Mouse (Mus musculus) lung, embryonic 15.5 days (tissue): ENCODE results near the gene Tex46. TPM values are rescaled to one million over a fixed set of nuclear protein-coding genes. Genes with fewer than 3 reads are reported as not detected.

ENCODE experiments used
- ATAC-seq: fragments of 200-750 bp; cut with Nextera tagmentation; 2 replicates; pipeline ENCODE4 v1.8.0; 2017; ENCODE audit warnings: moderate number of reproducible peaks, borderline replicate concordance; ENCODE audit not compliant: low FRiP score, low TSS enrichment; ENCODE audit errors: extremely low read depth
- H3K27ac ChIP-seq: fragments of 300-500 bp; sonication (generic); 2 replicates; pipeline ENCODE4 v1.5.1; 2015; ENCODE audit warnings: moderate library complexity, mild to moderate bottlenecking, inconsistent platforms
- H3K27me3 ChIP-seq: fragments of 300-500 bp; sonication (generic); 2 replicates; pipeline ENCODE4 v1.6.1; 2015; ENCODE audit warnings: inconsistent platforms
- H3K36me3 ChIP-seq: fragments of 300-500 bp; sonication (generic); 2 replicates; pipeline ENCODE4 v1.6.1; 2015; ENCODE audit warnings: inconsistent platforms
- H3K4me1 ChIP-seq: fragments of 300-500 bp; sonication (generic); 2 replicates; pipeline ENCODE4 v1.6.1; 2015; ENCODE audit warnings: inconsistent platforms
- H3K4me2 ChIP-seq: fragments of 300-500 bp; sonication (generic); 2 replicates; pipeline ENCODE4 v1.6.1; 2015; ENCODE audit warnings: inconsistent platforms, mild to moderate bottlenecking, moderate library complexity
- H3K4me3 ChIP-seq: fragments of 300-500 bp; sonication (generic); 2 replicates; pipeline ENCODE4 v1.5.1; 2015; ENCODE audit warnings: mild to moderate bottlenecking, inconsistent platforms
- H3K9ac ChIP-seq: fragments of 300-500 bp; sonication (generic); 2 replicates; pipeline ENCODE4 v1.6.1; 2015; ENCODE audit warnings: inconsistent platforms
- H3K9me3 ChIP-seq: fragments of 300-500 bp; sonication (generic); 2 replicates; pipeline ENCODE4 v1.6.1; 2016; ENCODE audit warnings: inconsistent platforms
- WGBS: fragments of 180-500 bp; shearing (Covaris S2); methylation state at CpG from one replicate; pipeline ENCODE4 v1.1.7; 2015; 5-methylcytosine and 5-hydroxymethylcytosine counted together
- polyA plus RNA-seq: library from polyadenylated mRNA; unstranded; fragments of >200 nt; fragmentation: Nextera tagmentation; extraction: Ambion mirVana; gene quantifications from 2 replicates; pipeline ENCODE4 v1.2.1, GENCODE M21; 2015

The Tex46 gene
- polyA plus RNA-seq = not detected in 2 replicates

DNA sequence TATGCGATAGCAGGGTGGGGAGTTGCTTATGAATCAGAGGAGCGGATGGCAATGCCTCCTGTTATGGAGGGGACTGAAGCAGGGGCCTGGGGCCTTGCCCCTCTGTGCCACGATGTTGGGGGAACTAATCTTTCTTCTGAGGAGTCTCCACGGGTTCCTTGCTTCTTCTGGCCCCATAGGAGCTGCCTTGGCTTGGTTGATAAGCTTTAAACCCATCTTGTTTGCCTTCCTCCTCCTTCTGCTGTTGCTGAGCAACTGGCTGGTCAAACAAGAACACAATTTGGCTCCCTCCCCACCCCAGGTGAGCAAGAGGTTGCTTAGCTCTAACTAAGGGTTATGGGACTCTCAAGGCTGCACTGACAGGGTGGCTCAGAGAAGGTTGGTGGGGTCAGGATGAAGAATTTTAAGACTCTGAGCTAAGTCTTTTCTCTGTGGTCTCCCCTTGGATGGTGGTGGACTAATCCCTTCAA is at the start of gene Tex46:
Tex46 (plus strand) TSS at position 51 of the 470 bp plus-strand sequence.
- WGBS = 38% methylated on average over 4 of the region's 4 CpGs
- Histone ChIP-seq H3K9me3 (no peaks in the 10 kb centered on the region), H3K4me3 (no peak within 1 kb of the TSS), H3K4me2 (no peak within 1 kb of the TSS), H3K27ac (no peak within 1 kb of the TSS), H3K27me3 (no peaks in the 10 kb centered on the region), H3K4me1 (peaks cover 5% of the 10 kb centered on the region; the same call in 1 of the 2 replicates), H3K36me3 (no peaks in the 10 kb centered on the region), H3K9ac (no peak within 1 kb of the TSS)
- no peak for ATAC-seq

DNA sequence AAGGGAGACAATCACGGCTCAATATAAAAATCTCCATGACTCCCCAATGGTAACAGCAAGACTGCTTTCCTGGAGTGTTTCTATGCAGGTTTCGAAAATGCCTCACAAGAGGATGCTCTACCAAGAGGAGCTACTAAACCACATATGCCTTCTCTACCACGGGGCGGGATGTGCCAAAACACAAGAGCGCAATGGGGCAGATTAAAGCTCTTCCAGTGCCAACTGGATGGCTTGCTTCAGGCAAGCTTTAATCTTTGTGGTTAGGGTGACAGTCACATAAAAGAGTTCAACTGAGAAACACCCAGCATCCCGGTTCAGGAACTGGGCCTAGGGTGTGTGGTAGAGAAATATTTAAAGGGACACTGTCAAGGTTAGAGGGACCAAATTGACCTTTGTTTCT is 47.5 kb upstream of the Tex46 start:
- H3K27me3 ChIP-seq = no peaks in the 10 kb centered on the region
- no peak overlapping the region for H3K4me3 ChIP-seq
- H3K4me1 ChIP-seq = peaks cover 7% of the 10 kb centered on the region
- WGBS = 87% methylated on average over 6 of the region's 6 CpGs
- H3K36me3 ChIP-seq = peaks cover 78% of the 10 kb centered on the region
- no peak overlapping the region for H3K27ac ChIP-seq
- no peak overlapping the region for H3K4me2 ChIP-seq
- no peak for ATAC-seq
- no peaks in the 10 kb centered on the region for H3K9me3 ChIP-seq
- no peak overlapping the region for H3K9ac ChIP-seq

DNA sequence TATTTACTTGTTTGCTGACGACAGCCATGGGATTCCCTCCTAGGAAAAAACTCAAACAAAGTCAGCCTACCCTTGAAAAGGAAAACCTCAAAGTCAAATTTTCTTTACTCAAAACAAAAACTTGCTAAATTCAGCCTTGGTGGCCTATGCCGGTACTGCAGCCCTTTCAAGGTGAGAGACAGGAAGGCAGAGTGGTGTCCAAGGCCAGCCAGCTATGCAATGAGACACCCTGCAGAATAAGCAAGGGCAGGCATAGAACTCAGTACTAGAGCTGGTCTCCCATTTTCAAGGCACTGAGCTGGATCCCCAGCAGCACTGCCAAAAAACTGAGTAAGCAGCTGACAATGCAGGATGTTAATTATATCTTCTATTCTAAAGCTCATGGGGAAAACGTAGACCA is 41.6 kb upstream of the Tex46 start:
- H3K4me2 ChIP-seq = no peak overlapping the region

DNA sequence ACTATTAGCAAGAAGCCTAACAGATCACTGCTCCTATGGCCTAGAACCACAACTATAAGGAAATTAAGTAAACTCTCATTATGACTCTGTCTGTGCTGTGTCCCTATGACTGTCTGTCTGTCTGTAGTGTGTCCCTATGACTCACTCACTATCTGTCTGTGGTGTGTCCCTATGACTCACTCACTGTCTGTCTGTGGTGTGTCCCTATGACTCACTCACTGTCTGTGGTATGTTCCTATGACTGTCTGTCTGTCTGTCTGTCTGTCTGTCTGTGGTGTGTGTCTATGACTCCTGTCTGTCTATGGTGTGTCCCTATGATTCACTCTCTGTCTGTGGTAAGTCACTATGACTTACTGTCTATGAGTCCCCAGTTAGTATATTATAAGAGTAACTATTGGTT is 40.2 kb upstream of the Tex46 start:
- no peaks in the 10 kb centered on the region for H3K27me3 ChIP-seq
- H3K4me3 ChIP-seq = no peak overlapping the region
- H3K27ac ChIP-seq = no peak overlapping the region
- no peak overlapping the region for H3K9ac ChIP-seq
- no peaks in the 10 kb centered on the region for H3K4me1 ChIP-seq
- no peak overlapping the region for H3K4me2 ChIP-seq
- ATAC-seq = no peak
- H3K36me3 ChIP-seq = peaks cover 61% of the 10 kb centered on the region
- H3K9me3 ChIP-seq = no peaks in the 10 kb centered on the region

More for the DNA sequence above, 41.6 kb upstream of the Tex46 start:
- Histone ChIP-seq H3K36me3 (peaks cover 65% of the 10 kb centered on the region), H3K9ac (no peak overlapping the region), H3K9me3 (no peaks in the 10 kb centered on the region), H3K4me1 (no peaks in the 10 kb centered on the region), H3K27ac (no peak overlapping the region), H3K4me3 (no peak overlapping the region), H3K27me3 (no peaks in the 10 kb centered on the region)
- no peak for ATAC-seq
- WGBS = 75% methylated on average over 3 of the region's 3 CpGs

DNA sequence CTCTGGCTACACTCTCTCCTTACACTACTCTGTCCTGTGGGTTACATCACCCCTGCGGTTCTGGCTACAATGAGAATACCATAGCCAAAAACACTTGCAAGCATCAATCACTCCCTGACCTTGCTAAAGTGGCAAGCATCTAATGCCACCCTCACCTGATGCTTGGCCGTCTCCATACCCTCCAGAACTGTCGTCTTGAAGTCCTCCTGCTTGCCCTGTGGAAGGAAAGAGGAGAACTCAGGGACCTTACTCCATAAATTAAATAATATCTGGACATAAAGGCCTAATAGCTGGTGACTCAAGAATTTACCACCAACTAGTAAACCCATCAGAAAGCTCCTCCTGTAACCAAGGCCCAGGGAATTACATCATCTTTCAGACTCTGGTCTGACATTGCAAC is 28.4 kb upstream of the Tex46 start:
- Histone ChIP-seq H3K27me3 (no peaks in the 10 kb centered on the region), H3K9me3 (no peaks in the 10 kb centered on the region), H3K9ac (no peak overlapping the region), H3K36me3 (no peaks in the 10 kb centered on the region), H3K4me2 (no peak overlapping the region), H3K4me1 (peaks cover 4% of the 10 kb centered on the region; the same call in 1 of the 2 replicates), H3K27ac (no peak overlapping the region), H3K4me3 (no peak overlapping the region)
- ATAC-seq = no peak
- WGBS = 81% methylated on average over 3 of the region's 3 CpGs

DNA sequence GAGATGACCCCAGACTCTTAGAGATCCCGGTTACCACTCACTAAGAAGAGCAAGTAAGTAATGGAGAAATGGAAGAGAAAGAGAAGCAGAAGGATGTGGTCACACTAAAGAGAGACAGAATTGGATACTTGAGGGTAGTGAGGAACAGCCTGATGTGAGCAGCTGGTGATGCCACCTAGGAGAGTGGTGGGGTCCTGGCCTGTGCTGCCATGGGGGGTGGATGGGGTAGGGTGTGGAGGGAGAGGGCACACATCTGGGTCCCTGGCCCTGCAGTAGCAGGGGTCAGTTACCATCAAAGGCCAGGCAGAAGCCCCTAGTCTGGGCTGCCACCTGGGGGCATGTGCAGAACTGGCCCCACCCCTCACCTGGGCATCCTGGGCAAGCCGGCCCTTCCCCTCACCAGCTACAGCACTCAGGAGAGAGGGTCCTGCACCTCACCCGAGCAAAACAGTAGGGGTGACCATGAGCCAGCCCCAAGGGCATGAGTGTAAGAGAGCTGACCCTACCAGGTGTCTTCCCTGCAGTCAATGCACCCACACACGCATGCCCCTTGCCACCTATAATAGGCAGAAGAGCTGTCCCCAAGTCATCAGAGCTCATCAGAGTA is 22.9 kb upstream of the Tex46 start:
- H3K4me2 ChIP-seq = no peak overlapping the region
- peak; percentile 42; the same call in 1 of the 2 replicates for ATAC-seq
- no peak overlapping the region for H3K9ac ChIP-seq
- H3K9me3 ChIP-seq = no peaks in the 10 kb centered on the region
- H3K36me3 ChIP-seq = peaks cover 10% of the 10 kb centered on the region
- H3K27me3 ChIP-seq = no peaks in the 10 kb centered on the region
- H3K4me3 ChIP-seq = no peak overlapping the region
- H3K4me1 ChIP-seq = peaks cover 3% of the 10 kb centered on the region; the same call in 1 of the 2 replicates
- 89% methylated on average over 4 of the region's 4 CpGs for WGBS
- no peak overlapping the region for H3K27ac ChIP-seq

DNA sequence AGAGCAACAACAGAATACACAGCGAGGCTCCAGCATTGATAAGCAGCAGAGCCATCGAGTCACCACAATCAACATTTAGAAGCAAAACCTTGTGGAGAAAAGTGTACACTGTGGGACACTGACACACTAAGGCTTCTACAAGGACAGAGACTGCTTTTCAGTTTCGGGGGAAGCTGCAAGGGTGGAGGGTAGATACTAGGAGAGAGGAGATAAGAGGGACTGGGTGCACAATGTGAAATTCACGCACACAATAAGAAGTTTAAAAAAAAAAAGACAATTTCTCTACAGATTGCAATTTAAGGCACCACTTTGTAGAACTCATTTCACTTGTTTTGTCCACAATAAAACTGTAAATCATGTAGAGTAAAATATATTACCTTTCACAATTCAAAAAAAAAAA is 22.2 kb upstream of the Tex46 start:
- H3K9ac ChIP-seq = no peak overlapping the region
- 83% methylated on average over 4 of the region's 4 CpGs for WGBS
- no peak overlapping the region for H3K27ac ChIP-seq
- H3K4me2 ChIP-seq = no peak overlapping the region
- H3K4me3 ChIP-seq = no peak overlapping the region
- no peaks in the 10 kb centered on the region for H3K9me3 ChIP-seq
- peaks cover 7% of the 10 kb centered on the region; the same call in 1 of the 2 replicates for H3K4me1 ChIP-seq
- ATAC-seq = no peak
- H3K36me3 ChIP-seq = peaks cover 10% of the 10 kb centered on the region
- H3K27me3 ChIP-seq = no peaks in the 10 kb centered on the region

DNA sequence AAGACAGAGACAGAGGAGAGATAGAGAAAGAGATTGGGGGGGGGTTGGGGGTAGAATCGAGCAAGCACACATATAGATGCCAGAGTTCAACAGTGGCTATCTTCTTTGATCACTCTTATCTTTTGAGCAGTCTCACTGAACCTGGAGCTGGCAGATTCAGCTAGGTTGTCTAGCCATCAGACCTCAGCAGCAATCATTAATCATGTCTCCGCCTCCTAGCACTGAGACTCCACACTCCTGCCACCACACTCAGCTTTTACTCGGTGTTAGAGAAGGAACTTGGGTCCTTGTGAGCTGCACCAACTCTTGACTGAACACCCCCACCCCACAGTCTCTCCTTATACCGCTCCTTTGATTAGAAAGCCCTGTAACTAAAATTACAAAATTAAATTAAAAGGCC is 18.1 kb upstream of the Tex46 start:
- Histone ChIP-seq H3K9me3 (no peaks in the 10 kb centered on the region), H3K4me2 (no peak overlapping the region), H3K27me3 (no peaks in the 10 kb centered on the region), H3K4me3 (no peak overlapping the region), H3K36me3 (peaks cover 10% of the 10 kb centered on the region), H3K27ac (no peak overlapping the region), H3K9ac (no peak overlapping the region), H3K4me1 (peaks cover 22% of the 10 kb centered on the region)
- 42% methylated on average over 4 of the region's 4 CpGs for WGBS
- ATAC-seq = no peak

DNA sequence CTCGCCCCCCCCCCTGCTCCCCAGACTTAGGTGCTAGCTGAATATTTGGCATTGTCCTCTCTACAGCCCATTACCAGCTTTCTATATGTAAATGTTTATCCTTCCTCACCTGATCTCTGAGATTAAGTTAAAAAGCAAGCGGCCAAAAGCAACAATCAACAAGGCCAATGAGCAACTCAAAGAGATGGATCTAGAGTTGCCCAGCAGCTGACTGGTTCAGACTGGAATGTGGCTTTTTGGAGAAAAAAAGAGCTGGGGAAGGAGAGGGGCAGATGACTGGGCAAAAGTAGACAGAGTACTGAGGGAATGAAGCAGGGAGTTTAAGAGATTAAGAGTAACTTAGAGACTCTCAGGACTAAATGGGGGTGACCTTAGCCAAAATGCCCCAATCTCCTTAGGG is 16.2 kb upstream of the Tex46 start:
- 56% methylated on average over 2 of the region's 2 CpGs for WGBS
- H3K27me3 ChIP-seq = no peaks in the 10 kb centered on the region
- H3K4me3 ChIP-seq = no peak overlapping the region
- H3K27ac ChIP-seq = no peak overlapping the region
- H3K36me3 ChIP-seq = peaks cover 10% of the 10 kb centered on the region
- no peak for ATAC-seq
- no peaks in the 10 kb centered on the region for H3K9me3 ChIP-seq
- H3K9ac ChIP-seq = no peak overlapping the region
- no peak overlapping the region for H3K4me2 ChIP-seq
- peaks cover 22% of the 10 kb centered on the region for H3K4me1 ChIP-seq

DNA sequence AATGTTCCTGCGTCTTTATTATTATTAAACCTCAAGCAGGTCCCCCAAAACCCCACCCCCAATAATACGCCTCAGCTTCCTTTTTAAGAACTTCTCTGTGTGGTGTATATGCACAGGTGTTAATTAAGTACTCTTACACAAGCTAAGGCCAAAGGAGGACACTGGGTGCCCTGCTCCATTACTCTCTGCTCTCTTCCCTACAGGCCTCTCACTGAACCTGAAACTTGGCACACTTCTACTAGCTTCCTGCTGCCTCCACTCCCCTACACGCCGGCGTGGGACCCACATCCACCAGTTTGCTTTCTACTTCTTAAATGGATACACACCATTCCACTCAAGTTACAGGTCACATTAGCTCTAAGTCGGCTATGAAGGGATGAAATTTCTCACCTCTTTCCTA is 15.0 kb upstream of the Tex46 start:
- Histone ChIP-seq H3K36me3 (peaks cover 5% of the 10 kb centered on the region; the same call in 1 of the 2 replicates), H3K4me1 (peaks cover 22% of the 10 kb centered on the region), H3K4me3 (no peak overlapping the region), H3K9me3 (no peaks in the 10 kb centered on the region), H3K27me3 (no peaks in the 10 kb centered on the region), H3K9ac (no peak overlapping the region), H3K27ac (no peak overlapping the region), H3K4me2 (no peak overlapping the region)
- WGBS = 71% methylated on average over 6 of the region's 6 CpGs
- ATAC-seq = no peak

DNA sequence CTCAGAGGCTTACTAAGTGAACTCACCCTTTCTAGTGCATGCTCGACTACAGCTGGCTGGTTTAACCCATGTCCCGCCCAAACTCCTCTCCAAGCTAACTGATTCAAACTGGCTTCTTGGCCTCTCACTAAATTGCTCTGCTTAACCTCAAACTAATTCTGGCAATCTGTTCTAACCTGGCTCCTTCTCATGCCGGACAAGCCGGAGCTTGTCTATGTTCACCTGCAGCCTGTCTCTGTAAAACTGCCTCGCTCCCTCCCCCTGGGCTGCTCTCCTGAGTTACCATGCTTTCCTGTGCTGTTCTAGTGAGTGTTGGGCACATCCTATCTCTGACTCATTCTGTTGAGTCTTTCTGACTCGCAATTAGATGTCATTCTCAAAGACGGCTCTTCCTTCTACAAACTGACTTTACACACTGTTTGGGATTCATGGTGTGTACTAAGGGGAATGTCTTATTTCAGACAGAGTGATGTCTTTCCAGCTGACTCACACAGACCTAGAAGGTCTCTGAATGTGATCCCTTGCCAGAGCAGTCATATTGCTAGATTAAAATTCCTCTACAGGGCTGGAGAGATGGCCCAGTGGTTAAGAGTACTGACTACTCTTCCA is 11.9 kb upstream of the Tex46 start:
- no peak for ATAC-seq
- H3K27ac ChIP-seq = no peak overlapping the region
- H3K4me1 ChIP-seq = peaks cover 27% of the 10 kb centered on the region
- H3K4me3 ChIP-seq = no peak overlapping the region
- H3K4me2 ChIP-seq = no peak overlapping the region
- no peak overlapping the region for H3K9ac ChIP-seq
- no peaks in the 10 kb centered on the region for H3K9me3 ChIP-seq
- no peaks in the 10 kb centered on the region for H3K27me3 ChIP-seq
- no peaks in the 10 kb centered on the region for H3K36me3 ChIP-seq
- 82% methylated on average over 7 of the region's 7 CpGs for WGBS

DNA sequence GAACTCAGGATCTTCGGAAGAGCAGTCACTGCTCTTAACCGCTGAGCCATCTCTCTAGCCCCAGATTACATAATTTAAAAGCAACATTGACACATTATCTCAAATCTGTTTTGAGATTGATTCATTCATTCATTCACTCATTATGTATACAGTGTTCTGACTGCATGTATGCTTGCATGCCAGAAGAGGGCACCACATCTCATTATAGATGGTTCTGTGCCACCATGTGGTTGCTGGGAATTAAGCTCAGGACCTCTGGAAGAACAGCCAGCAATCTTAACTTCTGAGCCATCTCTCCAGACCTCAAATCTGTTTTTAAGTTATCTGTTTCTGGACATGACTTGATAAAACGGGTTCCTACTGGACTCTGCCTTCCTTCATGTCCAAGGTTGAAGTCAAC is 10.4 kb upstream of the Tex46 start:
- no peak overlapping the region for H3K4me2 ChIP-seq

More for the DNA sequence above, 10.4 kb upstream of the Tex46 start:
- Histone ChIP-seq H3K27me3 (no peaks in the 10 kb centered on the region), H3K27ac (no peak overlapping the region), H3K36me3 (no peaks in the 10 kb centered on the region), H3K4me3 (no peak overlapping the region), H3K9me3 (no peaks in the 10 kb centered on the region), H3K4me1 (peaks cover 13% of the 10 kb centered on the region), H3K9ac (no peak overlapping the region)
- WGBS = 85% methylated on average over 3 of the region's 3 CpGs
- no peak for ATAC-seq
